ENCODE assay signal across 17 mouse cellular contexts in genomic region chr7:136427164-136427563, GRCm38 (mm10).
DNase-seq lines count a peak whose midpoint lies in the region; ATAC-seq and TF ChIP-seq lines count a peak whose summit lies in the region.
"Had no signal": no experiment of that assay in that cellular context is flagged by ENCODE, and none has a peak within 500 bp of the region (broad histone marks: within the 10 kb centered on the region; RNA-seq: fewer than 3 reads in every experiment).

No protein-coding gene starts in this region.

- no peak for TF ChIP-seq POLR2A in heart, adult 2 months (IDR thresholded peaks at IDR 0.05; ENCODE audit: insufficient read depth, low read depth, low read length)
- TF ChIP-seq POLR2A in ES-Bruce4 (IDR thresholded peaks at IDR 0.05; ENCODE audit: insufficient read depth, low read length): no peak

- H3K27me3 ChIP-seq in heart, adult 2 months (ENCODE audit: control insufficient read depth, insufficient read depth, low read length): no peaks in the 10 kb centered on the region
- H3K27me3 ChIP-seq in liver, postnatal 0 days (ENCODE audit: insufficient read depth, low read length): no peaks in the 10 kb centered on the region
- H3K27me3 ChIP-seq in liver, embryonic 11.5 days (replicated peaks; ENCODE audit: control insufficient read depth, insufficient read depth, low read length): no peaks in the 10 kb centered on the region
- no peaks in the 10 kb centered on the region for H3K27me3 ChIP-seq in ES-Bruce4 (ENCODE audit: control insufficient read depth, insufficient read depth, low read length, poor library complexity, severe bottlenecking)
- H3K27me3 ChIP-seq: hindbrain, embryonic 12.5 days had no signal

- TF ChIP-seq EP300 in heart, adult 2 months (IDR thresholded peaks at IDR 0.05; ENCODE audit: insufficient read depth, low read depth, low read length): no peak
- TF ChIP-seq EP300 in liver, postnatal 0 days (IDR thresholded peaks at IDR 0.05; ENCODE audit: low read depth): no peak
- TF ChIP-seq EP300 in ES-Bruce4 (IDR thresholded peaks at IDR 0.05; ENCODE audit: insufficient read depth, low read depth, low read length): no peak

- 74% methylated on average over 4 of the region's 4 CpGs for WGBS in heart, adult 2 months
- WGBS in liver, postnatal 0 days (ENCODE audit: insufficient replicate concordance): 57% methylated on average over 4 of the region's 4 CpGs
- 57% methylated on average over 4 of the region's 4 CpGs for WGBS in liver, embryonic 11.5 days

- H3K9me3 ChIP-seq in liver, postnatal 0 days (ENCODE audit: low read length): no peaks in the 10 kb centered on the region
- no peaks in the 10 kb centered on the region for H3K9me3 ChIP-seq in liver, embryonic 11.5 days (ENCODE audit: control insufficient read depth, low read length)
- no peaks in the 10 kb centered on the region for H3K9me3 ChIP-seq in ES-Bruce4 (replicated peaks; ENCODE audit: control insufficient read depth, insufficient read depth, low read length, poor library complexity, severe bottlenecking)
- H3K9me3 ChIP-seq: heart, embryonic 12.5 days; hindbrain, embryonic 12.5 days; kidney, embryonic 15.5 days had no signal

- no peak overlapping the region for H3K4me2 ChIP-seq in liver, postnatal 0 days (ENCODE audit: low read depth, low read length)
- H3K4me2 ChIP-seq in liver, embryonic 11.5 days: no peak overlapping the region
- H3K4me2 ChIP-seq: heart, embryonic 12.5 days; hindbrain, embryonic 12.5 days; kidney, embryonic 15.5 days had no signal

- H3K27ac ChIP-seq in heart, adult 2 months: no peak overlapping the region
- no peak overlapping the region for H3K27ac ChIP-seq in liver, postnatal 0 days (ENCODE audit: low read depth)
- H3K27ac ChIP-seq in liver, embryonic 11.5 days (ENCODE audit: low read depth, low read length): no peak overlapping the region
- no peak overlapping the region for H3K27ac ChIP-seq in ES-Bruce4 (ENCODE audit: insufficient read depth, low read length)
- H3K27ac ChIP-seq: hindbrain, embryonic 12.5 days; kidney, embryonic 15.5 days had no signal

- intact Hi-C loops in heart, adult 2 months (cut with DNase I): no loop called here
- intact Hi-C loops in heart, postnatal 25 days (cut with DNase I): no loop called here

- no peak overlapping the region for H3K9ac ChIP-seq in heart, adult 2 months (ENCODE audit: low read depth, low read length)
- no peak overlapping the region for H3K9ac ChIP-seq in liver, postnatal 0 days (replicated peaks)
- no peak overlapping the region for H3K9ac ChIP-seq in liver, embryonic 11.5 days (ENCODE audit: low read depth, low read length)
- H3K9ac ChIP-seq in ES-Bruce4 (ENCODE audit: low read depth, poor library complexity, severe bottlenecking): no peak overlapping the region
- H3K9ac ChIP-seq: heart, embryonic 12.5 days; hindbrain, embryonic 12.5 days; kidney, embryonic 15.5 days had no signal

- TF ChIP-seq CTCF in heart, adult 2 months (IDR thresholded peaks at IDR 0.05): peak; percentile 43
- TF ChIP-seq CTCF in liver, postnatal 0 days (IDR thresholded peaks at IDR 0.05; ENCODE audit: low read depth): peak; percentile 37
- TF ChIP-seq CTCF in ES-Bruce4 (IDR thresholded peaks at IDR 0.05; ENCODE audit: low read depth, low read length): peak; percentile 33

- no peaks in the 10 kb centered on the region for H3K79me2 ChIP-seq in heart, adult 2 months (replicated peaks; ENCODE audit: control insufficient read depth, insufficient read depth, low read length)

- no peak for ATAC-seq in liver, postnatal 0 days
- no peak for ATAC-seq in liver, embryonic 11.5 days (replicated peaks; ENCODE audit: low FRiP score)
- ATAC-seq: midbrain, embryonic 16.5 days; Patski had no signal

- no peaks in the 10 kb centered on the region for H3K36me3 ChIP-seq in heart, adult 2 months (ENCODE audit: control insufficient read depth, insufficient read depth, low read length)
- H3K36me3 ChIP-seq in liver, postnatal 0 days (replicated peaks; ENCODE audit: insufficient read depth, low read length): no peaks in the 10 kb centered on the region
- H3K36me3 ChIP-seq in liver, embryonic 11.5 days (ENCODE audit: control insufficient read depth, insufficient read depth, low read length): no peaks in the 10 kb centered on the region
- H3K36me3 ChIP-seq in ES-Bruce4 (ENCODE audit: control insufficient read depth, insufficient read depth, low read length, poor library complexity, severe bottlenecking): no peaks in the 10 kb centered on the region
- H3K36me3 ChIP-seq: heart, embryonic 12.5 days; hindbrain, embryonic 12.5 days; kidney, embryonic 15.5 days had no signal

- DNase-seq in heart, adult 2 months: no peak
- no peak for DNase-seq in heart, postnatal 25 days (ENCODE audit: low spot score)
- no peak for DNase-seq in liver, postnatal 0 days
- DNase-seq in liver, embryonic 11.5 days (ENCODE audit: low spot score): no peak
- peak; percentile 24 for DNase-seq in embryo, embryonic 9.5 days (ENCODE audit: extremely low spot score)
- no peak for DNase-seq in adipocyte (ENCODE audit: low spot score)
- no peak for DNase-seq in layer of hippocampus, postnatal 10 days (ENCODE audit: low spot score in 2 of 2)
- DNase-seq: adrenal gland, adult 8-10 months; B cell, adult 2 months; lung, postnatal 14 days; thymus, postnatal 36 days had no signal

- H3K4me3 ChIP-seq in heart, adult 2 months: no peak overlapping the region
- H3K4me3 ChIP-seq in liver, postnatal 0 days (ENCODE audit: low read depth, low read length): no peak overlapping the region
- H3K4me3 ChIP-seq in liver, embryonic 11.5 days (ENCODE audit: low read depth, low read length): no peak overlapping the region
- H3K4me3 ChIP-seq in ES-Bruce4 (ENCODE audit: low read depth, low read length): no peak overlapping the region
- H3K4me3 ChIP-seq: heart, embryonic 12.5 days; hindbrain, embryonic 12.5 days; kidney, embryonic 15.5 days had no signal

- H3K4me1 ChIP-seq in heart, adult 2 months (ENCODE audit: control insufficient read depth, insufficient read depth, low read length): no peaks in the 10 kb centered on the region
- H3K4me1 ChIP-seq in liver, postnatal 0 days (ENCODE audit: insufficient read depth): no peaks in the 10 kb centered on the region
- no peaks in the 10 kb centered on the region for H3K4me1 ChIP-seq in liver, embryonic 11.5 days (replicated peaks; ENCODE audit: control insufficient read depth, insufficient read depth, low read length)
- H3K4me1 ChIP-seq in ES-Bruce4 (ENCODE audit: control insufficient read depth, insufficient read depth, low read length): no peaks in the 10 kb centered on the region
